Mouse (Mus musculus): Measurements from ENCODE around the gene Ptma.

GRCm38 (mm10) chr1:86503906-86504696 is 22.4 kb upstream of the Ptma start:
- TF ChIP-seq CTCF (IDR thresholded peaks at IDR 0.05; ENCODE audit: low read depth) (peak; percentile 75), EP300 (IDR thresholded peaks at IDR 0.05; ENCODE audit: low read depth) (peak; percentile 93)
